Mouse (Mus musculus) spleen, postnatal 4 days (tissue): ENCODE results near the gene Dnah17.

Experiments used
- DNase-seq, 2 experiments: peaks; one replicate each; pipeline ENCODE4 v3.0.0; 2022; ENCODE audit warnings: low spot score in 2 of 2

Gene Dnah17

GRCm38 (mm10) chr11:118088896-118089295, 41.5 kb downstream of the Dnah17 start:
- no peak for DNase-seq

GRCm38 (mm10) chr11:118085961-118086360, 44.5 kb downstream of the Dnah17 start:
- no peak for DNase-seq

- DNase-seq: no peak
Observed at GRCm38 (mm10) chr11:118085176-118085575, 45.3 kb downstream of the Dnah17 start.

- no peak for DNase-seq
Observed at GRCm38 (mm10) chr11:118084266-118084665, 46.2 kb downstream of the Dnah17 start.

- peak; percentile 53 to 85 for DNase-seq
Observed at GRCm38 (mm10) chr11:118083811-118084210, 46.6 kb downstream of the Dnah17 start.

GRCm38 (mm10) chr11:118082294-118082693, 48.1 kb downstream of the Dnah17 start:
- no peak for DNase-seq

- no peak for DNase-seq
Observed at GRCm38 (mm10) chr11:118079750-118080149, 50.7 kb downstream of the Dnah17 start.

GRCm38 (mm10) chr11:118076929-118077328, 53.5 kb downstream of the Dnah17 start:
- DNase-seq: no peak

- DNase-seq: no peak
Observed at GRCm38 (mm10) chr11:118075035-118075522, 55.4 kb downstream of the Dnah17 start.

- no peak for DNase-seq
Observed at GRCm38 (mm10) chr11:118071227-118071912, 59.1 kb downstream of the Dnah17 start.

- no peak for DNase-seq
Observed at GRCm38 (mm10) chr11:118068812-118069332, 61.6 kb downstream of the Dnah17 start.

- no peak for DNase-seq
Observed at GRCm38 (mm10) chr11:118067588-118067987, 62.8 kb downstream of the Dnah17 start.

- no peak for DNase-seq
Observed at GRCm38 (mm10) chr11:118060038-118060437, 70.4 kb downstream of the Dnah17 start.

- DNase-seq: no peak
Observed at GRCm38 (mm10) chr11:118058872-118059271, 71.6 kb downstream of the Dnah17 start.

- no peak for DNase-seq
Observed at GRCm38 (mm10) chr11:118058367-118058766, 72.1 kb downstream of the Dnah17 start.

- no peak for DNase-seq
Observed at GRCm38 (mm10) chr11:118050174-118050573, 80.3 kb downstream of the Dnah17 start.

GRCm38 (mm10) chr11:118049641-118050040, 80.8 kb downstream of the Dnah17 start:
- no peak for DNase-seq

- no peak for DNase-seq
Observed at GRCm38 (mm10) chr11:118043293-118043907, 87.0 kb downstream of the Dnah17 start.

- DNase-seq: no peak
Observed at GRCm38 (mm10) chr11:118042791-118043190, 87.6 kb downstream of the Dnah17 start.

GRCm38 (mm10) chr11:118035068-118035467, 95.4 kb downstream of the Dnah17 start:
- DNase-seq: no peak

GRCm38 (mm10) chr11:118034395-118034794, 96.0 kb downstream of the Dnah17 start:
- no peak for DNase-seq

- no peak for DNase-seq
Observed at GRCm38 (mm10) chr11:118031134-118031533, 99.3 kb downstream of the Dnah17 start.

GRCm38 (mm10) chr11:118029170-118029569, 101.3 kb downstream of the Dnah17 start:
- DNase-seq: no peak
